Mouse (Mus musculus) thymus, adult 2 months (tissue): ENCODE measurements around the gene Trpv1.

Experiments
- CTCF ChIP-seq: fragments of 200-500 bp; IDR thresholded peaks from 2 replicates; pipeline ENCODE4 v1.5.1; 2012; ENCODE audit warnings: mild to moderate bottlenecking, control low read depth, low read length, moderate library complexity, borderline replicate concordance; ENCODE audit not compliant: control insufficient read depth, poor library complexity, insufficient read depth; ENCODE audit errors: extremely low read depth
- POLR2A ChIP-seq: fragments of 200-500 bp; IDR thresholded peaks from 2 replicates; pipeline ENCODE4 v1.6.1; 2012; ENCODE audit warnings: mild to moderate bottlenecking, low read length, control low read depth, moderate library complexity; ENCODE audit not compliant: control insufficient read depth, poor library complexity, insufficient read depth; ENCODE audit errors: extremely low read depth

- TF ChIP-seq CTCF (no peak), POLR2A (no peak)
These were observed 13.4 kb upstream of the Trpv1 start for GRCm38 (mm10) chr11:73220651-73221050.
